Mouse (Mus musculus): ENCODE results near the gene Qdpr. TPM values are rescaled to one million over a fixed set of nuclear protein-coding genes. Genes with fewer than 3 reads are reported as not detected.
A peak's percentile ranks its signal among the peaks of the same experiment; 100 is the strongest.

Gene Qdpr
- polyA plus RNA-seq, 1 experiment: 415 TPM

DNA sequence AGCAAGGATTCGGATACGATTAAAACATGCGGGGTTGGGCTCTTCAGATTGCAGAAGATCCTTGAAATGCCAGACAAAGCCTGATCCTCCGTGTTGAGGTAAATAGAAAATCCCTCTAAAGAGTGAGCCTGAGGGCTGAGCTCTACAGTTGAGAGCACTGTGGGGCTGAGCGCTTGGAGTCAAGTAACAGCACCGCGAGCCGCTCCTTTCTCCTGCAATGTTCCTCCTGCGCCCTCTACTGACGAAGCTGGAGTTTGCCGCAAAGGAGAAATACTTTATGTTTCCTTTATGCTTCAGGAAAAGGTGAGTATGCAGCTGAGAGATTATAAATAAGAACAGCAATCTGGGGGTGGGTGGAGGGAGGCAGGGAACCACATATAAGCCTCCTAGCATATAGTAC, 47.4 kb downstream of the Qdpr start:
- TF ChIP-seq CTCF (conservative IDR thresholded peaks at IDR 0.05; ENCODE audit: insufficient read depth, insufficient read length, low read depth, low read length): peak; percentile 93
- TF ChIP-seq POLR2A (IDR thresholded peaks at IDR 0.05; ENCODE audit: low read depth, low read length): no peak
- 17% methylated on average over 11 of the region's 11 CpGs for WGBS

GRCm38 (mm10) chr5:45384034-45384812, 65.8 kb downstream of the Qdpr start:
- WGBS: 79% methylated on average over 2 of the region's 2 CpGs

More for the DNA sequence above, 47.4 kb downstream of the Qdpr start:
- Histone ChIP-seq H3K27me3 (replicated peaks; ENCODE audit: control insufficient read depth, insufficient read depth, low read length) (no peaks in the 10 kb centered on the region), H3K4me3 (ENCODE audit: insufficient read depth, low read depth, low read length) (no peak overlapping the region), H3K4me1 (ENCODE audit: control insufficient read depth, insufficient read depth, low read length) (no peaks in the 10 kb centered on the region), H3K36me3 (ENCODE audit: control insufficient read depth, insufficient read depth, low read length) (no peaks in the 10 kb centered on the region), H3K27ac (ENCODE audit: insufficient read depth, low read depth, low read length) (no peak overlapping the region)
- peak; percentile 81 for DNase-seq

More at GRCm38 (mm10) chr5:45384034-45384812, 65.8 kb downstream of the Qdpr start:
- no peak overlapping the region for H3K4me3 ChIP-seq (ENCODE audit: insufficient read depth, low read depth, low read length)
- no peak overlapping the region for H3K27ac ChIP-seq (ENCODE audit: insufficient read depth, low read depth, low read length)
- H3K27me3 ChIP-seq (replicated peaks; ENCODE audit: control insufficient read depth, insufficient read depth, low read length): no peaks in the 10 kb centered on the region
- H3K4me1 ChIP-seq (ENCODE audit: control insufficient read depth, insufficient read depth, low read length): no peaks in the 10 kb centered on the region
- no peaks in the 10 kb centered on the region for H3K36me3 ChIP-seq (ENCODE audit: control insufficient read depth, insufficient read depth, low read length)
- TF ChIP-seq CTCF (conservative IDR thresholded peaks at IDR 0.05; ENCODE audit: insufficient read depth, insufficient read length, low read depth, low read length): no peak
- no peak for TF ChIP-seq POLR2A (IDR thresholded peaks at IDR 0.05; ENCODE audit: low read depth, low read length)
- DNase-seq: no peak

Other genes with a start within 250 kb of the Qdpr start
- gene Clrn2, start 3.5 kb upstream of the Qdpr start, polyA plus RNA-seq (2012; rRNA removed): not detected in 2 replicates
- gene Lap3, start 43.1 kb upstream of the Qdpr start, polyA plus RNA-seq (2012; rRNA removed): 93.2 and 96.5 TPM in 2 replicates
- gene Med28, start 70.0 kb upstream of the Qdpr start, polyA plus RNA-seq (2012; rRNA removed): 173 and 194 TPM in 2 replicates
- gene Fam184b, start 189.4 kb upstream of the Qdpr start, polyA plus RNA-seq (2012; rRNA removed): 0.11 and 0.14 TPM in 2 replicates
- 0.05 and 0.14 TPM in 2 replicates for gene Ncapg, start 219.7 kb upstream of the Qdpr start, polyA plus RNA-seq (2012; rRNA removed)